ENCODE assay signal across 11 mouse cellular contexts in the genomic region with DNA sequence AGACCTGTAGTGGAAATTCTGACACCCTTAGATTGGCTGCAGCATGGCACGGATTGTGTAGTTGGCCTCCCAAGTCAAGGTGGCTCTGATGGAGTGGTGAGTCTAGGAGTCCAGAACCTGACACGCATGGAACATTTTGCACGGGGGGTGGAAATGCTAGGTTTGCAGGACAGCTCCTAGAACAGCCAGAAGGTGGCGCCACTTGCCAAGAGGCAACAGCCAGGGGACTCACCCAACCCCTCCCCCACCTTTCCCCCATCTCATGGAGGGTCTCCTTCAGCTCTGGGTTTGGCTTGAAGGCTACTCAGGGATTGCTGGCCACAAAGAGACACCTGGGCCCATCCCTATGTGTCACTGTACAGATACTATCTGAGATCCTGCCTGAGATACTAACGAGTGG. TPM values are rescaled to one million over a fixed set of nuclear protein-coding genes. Genes with fewer than 3 reads are reported as not detected.
DNase-seq lines count a peak whose midpoint lies in the region; ATAC-seq lines count a peak whose summit lies in the region.
"Had no signal": no experiment of that assay in that cellular context is flagged by ENCODE, and none has a peak within 500 bp of the region (broad histone marks: within the 10 kb centered on the region; RNA-seq: fewer than 3 reads in every experiment).

No protein-coding gene starts in this region.

- H3K4me3 ChIP-seq in forebrain, embryonic 11.5 days (ENCODE audit: low read depth, low read length) = no peak overlapping the region
- H3K4me3 ChIP-seq: forebrain, embryonic 13.5 days had no signal

- ATAC-seq in CD4-positive, CD25-positive, alpha-beta regulatory T cell, adult 4 months = no peak
- ATAC-seq in megakaryocyte-erythroid progenitor cell, adult 5-6 weeks (replicated peaks; ENCODE audit: low FRiP score, low TSS enrichment, poor library complexity, severe bottlenecking) = peak; percentile 43
- no peak for ATAC-seq in activated CD4-positive, CD25-positive, alpha-beta regulatory T cell, adult 4 months
- ATAC-seq in forebrain, embryonic 11.5 days (replicated peaks; ENCODE audit: low FRiP score) = no peak
- ATAC-seq: forebrain, embryonic 13.5 days had no signal

- H3K9ac ChIP-seq in forebrain, embryonic 11.5 days (ENCODE audit: low read length) = no peak overlapping the region
- H3K9ac ChIP-seq: forebrain, embryonic 13.5 days had no signal

- no peak overlapping the region for H3K4me2 ChIP-seq in forebrain, embryonic 11.5 days (ENCODE audit: low read depth, low read length, severe bottlenecking)
- H3K4me2 ChIP-seq: forebrain, embryonic 13.5 days had no signal

- no peak overlapping the region for H3K27ac ChIP-seq in forebrain, embryonic 11.5 days (ENCODE audit: low read depth, low read length)
- H3K27ac ChIP-seq: forebrain, embryonic 13.5 days; macrophage had no signal

- no peaks in the 10 kb centered on the region for H3K36me3 ChIP-seq in forebrain, embryonic 11.5 days (ENCODE audit: control insufficient read depth, insufficient read depth, low read length)

- no peaks in the 10 kb centered on the region for H3K27me3 ChIP-seq in forebrain, embryonic 11.5 days (ENCODE audit: control insufficient read depth, insufficient read depth, low read length)
- H3K27me3 ChIP-seq: forebrain, embryonic 13.5 days had no signal

- WGBS in forebrain, embryonic 11.5 days = 64% methylated on average over 5 of the region's 5 CpGs

- peaks cover 10% of the 10 kb centered on the region for H3K4me1 ChIP-seq in forebrain, embryonic 11.5 days (replicated peaks; ENCODE audit: control insufficient read depth, insufficient read depth, low read length)

- no peaks in the 10 kb centered on the region for H3K9me3 ChIP-seq in forebrain, embryonic 11.5 days (ENCODE audit: control insufficient read depth, low read length)
- H3K9me3 ChIP-seq: forebrain, embryonic 13.5 days had no signal

- peak; percentile 57 for DNase-seq in CD4-positive, CD25-positive, alpha-beta regulatory T cell, adult 2 months (ENCODE audit: low read depth, low spot score)
- peak; percentile 49 for DNase-seq in layer of hippocampus, adult 11-12 months (ENCODE audit: low spot score)
- no peak for DNase-seq in layer of hippocampus, adult 8-10 months (ENCODE audit: low spot score in 2 of 2)
- DNase-seq in WW6 (ENCODE audit: low read depth, low spot score) = peak; percentile 22
- no peak for DNase-seq in forebrain, embryonic 11.5 days (ENCODE audit: low spot score)
- DNase-seq: right cerebral cortex, postnatal 25 days had no signal

RNA-seq across cellular contexts. Expression of a gene that starts 10.7 kb away (rescaled TPM):
- polyA plus RNA-seq in CD4-positive, CD25-positive, alpha-beta regulatory T cell, adult 4 months (2017; shearing (Covaris generic)) = 1 to 10 TPM in 1 of 2 experiments, under 1 TPM in 1; 0.54 to 4.1 TPM
- total RNA-seq in layer of hippocampus, adult 8-10 months (2022) = 1 to 10 TPM; 2.0 to 4.5 (median 4.3) TPM
- total RNA-seq in megakaryocyte-erythroid progenitor cell, adult 5-6 weeks (2014; fragmentation: Nextera tagmentation) = 1.2 and 22.3 TPM in 2 replicates
- total RNA-seq in megakaryocyte-erythroid progenitor cell, adult 5-6 weeks (2017) = 1.2 and 3.9 TPM in 2 replicates
- 1 to 10 TPM in 1 of 2 experiments, under 1 TPM in 1; 0.97 to 2.4 TPM for polyA plus RNA-seq in activated CD4-positive, CD25-positive, alpha-beta regulatory T cell, adult 4 months (2017; shearing (Covaris generic))
- 0.65 and 1.8 TPM in 2 replicates for polyA plus RNA-seq in forebrain, embryonic 11.5 days (2014; fragmentation: Nextera tagmentation; extraction: Ambion mirVana)
- polyA plus RNA-seq: macrophage had no signal

Comparison
In these comparisons a context has a peak if more than half of its experiments do, and no peak if none do; other contexts are left out.
1. DNase-seq: peak in CD4-positive, CD25-positive, alpha-beta regulatory T cell, adult 2 months (single experiment), layer of hippocampus, adult 11-12 months (single experiment) and WW6 (single experiment); none in layer of hippocampus, adult 8-10 months (0 of 2) and forebrain, embryonic 11.5 days (single experiment).